Mouse (Mus musculus) testis, adult 2 months (tissue): ENCODE measurements around the gene Gm38431.

Experiments used
- CTCF ChIP-seq: fragments of 200-500 bp; IDR thresholded peaks from 2 replicates; pipeline ENCODE4 v1.5.1; 2012; ENCODE audit warnings: low read depth, mild to moderate bottlenecking, inconsistent platforms, low read length, moderate library complexity; ENCODE audit not compliant: control insufficient read depth, insufficient read depth, insufficient replicate concordance
- POLR2A ChIP-seq: fragments of 200-500 bp; IDR thresholded peaks from 2 replicates; pipeline ENCODE4 v1.6.1; 2012; ENCODE audit warnings: low read depth, mild to moderate bottlenecking, inconsistent platforms, low read length, moderate library complexity; ENCODE audit not compliant: control insufficient read depth

DNA sequence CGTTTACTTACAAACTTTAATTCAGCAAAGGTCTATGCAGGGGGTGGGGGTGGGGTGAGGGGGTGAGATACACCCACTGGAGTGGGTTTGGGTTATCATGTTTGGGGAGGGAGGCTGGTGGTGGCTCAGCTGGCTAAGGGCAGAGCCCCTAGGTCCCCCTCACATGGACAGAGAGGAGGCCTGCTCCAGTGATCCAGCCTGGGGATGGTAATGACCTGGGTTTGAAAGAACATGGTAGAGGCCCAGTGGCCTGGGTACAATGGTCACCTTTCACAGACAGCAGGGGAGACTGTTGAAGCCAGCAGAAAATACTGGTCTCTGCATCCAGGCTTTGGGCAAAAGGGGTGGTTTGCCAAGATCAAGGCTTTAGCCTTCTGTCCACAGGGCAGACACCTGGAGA, 17.6 kb downstream of the Gm38431 start:
- TF ChIP-seq CTCF (no peak), POLR2A (no peak)
